Mouse (Mus musculus): ENCODE results near the gene Sparcl1. TPM values are rescaled to one million over a fixed set of nuclear protein-coding genes. Genes with fewer than 3 reads are reported as not detected.

Gene Sparcl1
- polyA plus RNA-seq, 1 experiment = 0.02 TPM

- H3K4me3 ChIP-seq = no peak overlapping the region
- no peaks in the 10 kb centered on the region for H3K79me2 ChIP-seq (ENCODE audit: control insufficient read depth, insufficient read depth)
- H3ac ChIP-seq (ENCODE audit: control insufficient read depth, insufficient read length) = no peak overlapping the region
- no peaks in the 10 kb centered on the region for H3K27me3 ChIP-seq (ENCODE audit: control insufficient read depth, insufficient read depth, insufficient read length)
- no peaks in the 10 kb centered on the region for H3K36me3 ChIP-seq (ENCODE audit: control insufficient read depth, insufficient read depth)
- no peak for TF ChIP-seq TCF3 (IDR thresholded peaks at IDR 0.05; ENCODE audit: insufficient read length, low read depth)
- no peak for TF ChIP-seq MYOG (IDR thresholded peaks at IDR 0.05; ENCODE audit: control insufficient read depth in 1 of 3, insufficient read depth in 1 of 3, insufficient read length in 2 of 3, low read depth in 2 of 3)
- no peak for TF ChIP-seq MYOD1 (IDR thresholded peaks at IDR 0.05; ENCODE audit: control insufficient read depth in 1 of 3, insufficient read length in 2 of 3, low read depth in 2 of 3)
- TF ChIP-seq POLR2AphosphoS2 (IDR thresholded peaks at IDR 0.05; ENCODE audit: insufficient read length, low read depth) = no peak
- TF ChIP-seq TCF12 (IDR thresholded peaks at IDR 0.05; ENCODE audit: insufficient read depth, poor library complexity, severe bottlenecking) = no peak
- no peak for TF ChIP-seq REST (IDR thresholded peaks at IDR 0.05; ENCODE audit: insufficient read depth, insufficient read length)
- TF ChIP-seq USF1 (IDR thresholded peaks at IDR 0.05; ENCODE audit: low read depth) = no peak
- no peak for TF ChIP-seq SRF (IDR thresholded peaks at IDR 0.05; ENCODE audit: control insufficient read depth, insufficient read length, low read depth)
- no peak for TF ChIP-seq MAX (IDR thresholded peaks at IDR 0.05; ENCODE audit: low read depth)
- no peak for TF ChIP-seq E2F4 (IDR thresholded peaks at IDR 0.05; ENCODE audit: insufficient read depth)
- TF ChIP-seq CEBPB (IDR thresholded peaks at IDR 0.05; ENCODE audit: insufficient read depth, poor library complexity, severe bottlenecking) = no peak
- no peak for TF ChIP-seq POLR2A (IDR thresholded peaks at IDR 0.05; ENCODE audit: insufficient read length, low read depth)
- H3K4me2 ChIP-seq (ENCODE audit: low read depth) = no peak overlapping the region
Observed at GRCm38 (mm10) chr5:104157701-104158100, 44.2 kb upstream of the Sparcl1 start.

DNA sequence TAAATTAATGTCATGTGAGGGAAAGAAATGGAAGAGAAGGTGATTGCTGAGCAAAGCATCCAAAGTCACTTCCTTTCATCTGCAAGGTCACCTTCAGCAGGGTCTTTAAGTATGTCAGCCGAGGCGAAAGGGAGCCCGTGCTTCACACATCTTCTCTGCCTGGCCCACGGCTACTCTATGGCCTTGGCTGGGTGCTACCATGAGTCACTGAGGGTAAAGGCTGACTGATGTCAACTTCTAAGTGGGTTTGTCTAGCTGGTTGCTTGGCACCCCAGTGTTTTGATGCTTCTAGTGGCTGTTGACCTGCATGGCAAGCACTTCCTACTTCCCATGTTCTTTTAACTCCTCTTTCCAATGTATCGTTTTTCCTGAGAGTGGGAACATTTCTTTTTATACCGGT, 36.7 kb upstream of the Sparcl1 start:
- no peaks in the 10 kb centered on the region for H3K36me3 ChIP-seq (ENCODE audit: control insufficient read depth, insufficient read depth)
- H3K27me3 ChIP-seq (ENCODE audit: control insufficient read depth, insufficient read depth, insufficient read length) = no peaks in the 10 kb centered on the region
- H3K4me3 ChIP-seq = no peak overlapping the region
- TF ChIP-seq POLR2A (IDR thresholded peaks at IDR 0.05; ENCODE audit: insufficient read length, low read depth) = no peak
- TF ChIP-seq E2F4 (IDR thresholded peaks at IDR 0.05; ENCODE audit: insufficient read depth) = no peak
- no peak for TF ChIP-seq REST (IDR thresholded peaks at IDR 0.05; ENCODE audit: insufficient read depth, insufficient read length)
- TF ChIP-seq POLR2AphosphoS2 (IDR thresholded peaks at IDR 0.05; ENCODE audit: insufficient read length, low read depth) = no peak
- no peak for TF ChIP-seq USF1 (IDR thresholded peaks at IDR 0.05; ENCODE audit: low read depth)
- TF ChIP-seq MYOD1 (IDR thresholded peaks at IDR 0.05; ENCODE audit: control insufficient read depth in 1 of 3, insufficient read length in 2 of 3, low read depth in 2 of 3) = no peak
- TF ChIP-seq TCF12 (IDR thresholded peaks at IDR 0.05; ENCODE audit: insufficient read depth, poor library complexity, severe bottlenecking) = no peak
- no peak for TF ChIP-seq MYOG (IDR thresholded peaks at IDR 0.05; ENCODE audit: control insufficient read depth in 1 of 3, insufficient read depth in 1 of 3, insufficient read length in 2 of 3, low read depth in 2 of 3)
- no peak for TF ChIP-seq TCF3 (IDR thresholded peaks at IDR 0.05; ENCODE audit: insufficient read length, low read depth)
- no peak for TF ChIP-seq MAX (IDR thresholded peaks at IDR 0.05; ENCODE audit: low read depth)
- no peak for TF ChIP-seq CEBPB (IDR thresholded peaks at IDR 0.05; ENCODE audit: insufficient read depth, poor library complexity, severe bottlenecking)
- TF ChIP-seq SRF (IDR thresholded peaks at IDR 0.05; ENCODE audit: control insufficient read depth, insufficient read length, low read depth) = no peak
- H3K79me2 ChIP-seq (ENCODE audit: control insufficient read depth, insufficient read depth) = no peaks in the 10 kb centered on the region
- no peak overlapping the region for H3K4me2 ChIP-seq (ENCODE audit: low read depth)
- no peak overlapping the region for H3ac ChIP-seq (ENCODE audit: control insufficient read depth, insufficient read length)

DNA sequence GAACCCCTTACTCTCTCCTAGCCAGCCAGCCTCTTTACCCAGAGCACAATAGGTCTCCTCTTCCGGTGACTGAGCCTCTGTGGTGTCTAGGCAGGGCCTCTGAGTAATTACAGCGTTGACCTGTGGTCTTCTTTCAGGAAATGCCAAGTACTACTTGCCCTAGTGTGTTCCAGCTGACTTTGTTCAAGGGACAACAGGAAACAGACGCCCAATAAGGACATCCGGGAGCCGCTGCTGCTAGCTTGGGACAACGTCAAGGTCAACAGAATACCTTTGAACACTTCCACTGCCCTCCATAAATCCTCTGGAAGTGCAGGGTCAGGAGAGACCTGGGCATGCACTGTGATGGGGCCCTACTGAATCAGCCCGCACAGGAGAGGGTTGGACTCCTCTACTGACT, 35.8 kb upstream of the Sparcl1 start:
- H3K27me3 ChIP-seq (ENCODE audit: control insufficient read depth, insufficient read depth, insufficient read length) = no peaks in the 10 kb centered on the region
- TF ChIP-seq CEBPB (IDR thresholded peaks at IDR 0.05; ENCODE audit: insufficient read depth, poor library complexity, severe bottlenecking) (no peak), MAX (IDR thresholded peaks at IDR 0.05; ENCODE audit: low read depth) (no peak), TCF3 (IDR thresholded peaks at IDR 0.05; ENCODE audit: insufficient read length, low read depth) (no peak), SRF (IDR thresholded peaks at IDR 0.05; ENCODE audit: control insufficient read depth, insufficient read length, low read depth) (no peak), TCF12 (IDR thresholded peaks at IDR 0.05; ENCODE audit: insufficient read depth, poor library complexity, severe bottlenecking) (no peak), E2F4 (IDR thresholded peaks at IDR 0.05; ENCODE audit: insufficient read depth) (no peak), POLR2A (IDR thresholded peaks at IDR 0.05; ENCODE audit: insufficient read length, low read depth) (no peak), POLR2AphosphoS2 (IDR thresholded peaks at IDR 0.05; ENCODE audit: insufficient read length, low read depth) (no peak), USF1 (IDR thresholded peaks at IDR 0.05; ENCODE audit: low read depth) (no peak)
- no peak overlapping the region for H3K4me2 ChIP-seq (ENCODE audit: low read depth)
- H3K79me2 ChIP-seq (ENCODE audit: control insufficient read depth, insufficient read depth) = no peaks in the 10 kb centered on the region
- no peak overlapping the region for H3K4me3 ChIP-seq
- no peak overlapping the region for H3ac ChIP-seq (ENCODE audit: control insufficient read depth, insufficient read length)
- H3K36me3 ChIP-seq (ENCODE audit: control insufficient read depth, insufficient read depth) = no peaks in the 10 kb centered on the region

DNA sequence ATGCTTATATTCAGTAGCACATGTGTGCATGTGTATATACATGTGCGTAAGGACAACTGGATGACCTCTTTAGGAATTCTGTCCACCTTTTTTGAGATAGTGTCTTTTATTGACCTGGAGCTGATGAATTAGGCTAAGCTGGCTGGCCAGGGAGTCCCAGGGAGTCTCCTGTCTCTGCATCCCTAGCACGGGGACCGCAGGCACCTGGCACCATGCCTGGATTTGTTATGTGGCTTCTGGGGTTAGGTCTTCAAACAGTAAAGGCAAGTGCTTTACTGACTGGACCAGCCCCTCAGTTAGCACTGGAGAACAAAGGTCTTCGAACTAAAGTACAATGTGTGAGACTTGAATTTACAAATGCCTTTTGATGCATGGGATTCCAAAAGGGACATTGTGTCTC, 30.5 kb upstream of the Sparcl1 start:
- H3K4me3 ChIP-seq = no peak overlapping the region
- TF ChIP-seq MAX (IDR thresholded peaks at IDR 0.05; ENCODE audit: low read depth) (no peak), POLR2AphosphoS2 (IDR thresholded peaks at IDR 0.05; ENCODE audit: insufficient read length, low read depth) (no peak), REST (IDR thresholded peaks at IDR 0.05; ENCODE audit: insufficient read depth, insufficient read length) (no peak), TCF12 (IDR thresholded peaks at IDR 0.05; ENCODE audit: insufficient read depth, poor library complexity, severe bottlenecking) (no peak), USF1 (IDR thresholded peaks at IDR 0.05; ENCODE audit: low read depth) (no peak), POLR2A (IDR thresholded peaks at IDR 0.05; ENCODE audit: insufficient read length, low read depth) (no peak), E2F4 (IDR thresholded peaks at IDR 0.05; ENCODE audit: insufficient read depth) (no peak), MYOG (IDR thresholded peaks at IDR 0.05; ENCODE audit: control insufficient read depth in 1 of 3, insufficient read depth in 1 of 3, insufficient read length in 2 of 3, low read depth in 2 of 3) (no peak), CEBPB (IDR thresholded peaks at IDR 0.05; ENCODE audit: insufficient read depth, poor library complexity, severe bottlenecking) (no peak), SRF (IDR thresholded peaks at IDR 0.05; ENCODE audit: control insufficient read depth, insufficient read length, low read depth) (no peak), MYOD1 (IDR thresholded peaks at IDR 0.05; ENCODE audit: control insufficient read depth in 1 of 3, insufficient read length in 2 of 3, low read depth in 2 of 3) (no peak)
- no peak overlapping the region for H3ac ChIP-seq (ENCODE audit: control insufficient read depth, insufficient read length)
- H3K36me3 ChIP-seq (ENCODE audit: control insufficient read depth, insufficient read depth) = no peaks in the 10 kb centered on the region
- no peaks in the 10 kb centered on the region for H3K27me3 ChIP-seq (ENCODE audit: control insufficient read depth, insufficient read depth, insufficient read length)
- no peak overlapping the region for H3K4me2 ChIP-seq (ENCODE audit: low read depth)
- no peaks in the 10 kb centered on the region for H3K79me2 ChIP-seq (ENCODE audit: control insufficient read depth, insufficient read depth)

Measured in myocyte (in vitro differentiated cells).